Mouse (Mus musculus) liver, embryonic 14.5 days (tissue): ENCODE measurements around the gene Tmem151a. TPM values are rescaled to one million over a fixed set of nuclear protein-coding genes. Genes with fewer than 3 reads are reported as not detected.

Source experiments
- ATAC-seq: fragments of 200-750 bp; cut with Nextera tagmentation; 2 replicates; pipeline ENCODE4 v1.8.0; 2017; ENCODE audit warnings: moderate number of reproducible peaks, mild to moderate bottlenecking, moderate library complexity; ENCODE audit not compliant: insufficient read depth
- DNase-seq, 3 experiments: peaks; one replicate each; pipeline ENCODE4 v3.0.0-alpha.2; 2012 to 2013; ENCODE audit warnings: low read depth in 3 of 3, low spot score in 3 of 3
- H3K27ac ChIP-seq: fragments of 300-500 bp; sonication (generic); 2 replicates; pipeline ENCODE4 v1.5.1; 2014; ENCODE audit warnings: moderate library complexity, mild to moderate bottlenecking, control low read depth, inconsistent platforms
- H3K27me3 ChIP-seq: fragments of 300-500 bp; sonication (generic); 2 replicates; pipeline ENCODE4 v1.6.1; 2014; ENCODE audit warnings: mild to moderate bottlenecking, low read length, moderate library complexity; ENCODE audit not compliant: control insufficient read depth, insufficient read depth
- H3K36me3 ChIP-seq: fragments of 300-500 bp; sonication (generic); replicated peaks from 2 replicates; pipeline ENCODE4 v1.6.1; 2014; ENCODE audit warnings: low read depth; ENCODE audit not compliant: control insufficient read depth, insufficient read depth
- H3K4me1 ChIP-seq, 2 experiments: fragments of 200-500 bp in 1 of 2; fragments of 300-500 bp in 1 of 2; sonication (generic) in 1 of 2; replicated peaks; 2 replicates each; pipeline ENCODE4 v1.6.1; 2012 to 2014; ENCODE audit warnings: antibody characterized with exemption in 1 of 2, inconsistent platforms in 1 of 2, low read length in 1 of 2; ENCODE audit not compliant: control insufficient read depth in 2 of 2, insufficient read depth in 2 of 2
- H3K4me2 ChIP-seq: fragments of 300-500 bp; sonication (generic); 2 replicates; pipeline ENCODE4 v1.6.1; 2014; ENCODE audit warnings: low read depth, mild to moderate bottlenecking, control low read depth, moderate library complexity
- H3K4me3 ChIP-seq, 2 experiments: fragments of 200-500 bp in 1 of 2; fragments of 300-500 bp in 1 of 2; sonication (generic) in 1 of 2; 2 replicates each; pipeline ENCODE4 v1.5.1; 2012 to 2014; ENCODE audit warnings: low read depth in 2 of 2, low read length in 2 of 2, mild to moderate bottlenecking in 2 of 2, control low read depth in 1 of 2, inconsistent platforms in 1 of 2, moderate library complexity in 1 of 2; ENCODE audit not compliant: insufficient read depth in 1 of 2
- H3K9ac ChIP-seq: fragments of 300-500 bp; sonication (generic); replicated peaks from 2 replicates; pipeline ENCODE4 v1.6.1; 2014; ENCODE audit warnings: mild to moderate bottlenecking, control low read depth, moderate library complexity
- H3K9me3 ChIP-seq: fragments of 300-500 bp; sonication (generic); 2 replicates; pipeline ENCODE4 v1.6.1; 2016; ENCODE audit warnings: low read length, mixed read lengths; ENCODE audit not compliant: control insufficient read depth
- CTCF ChIP-seq: IDR thresholded peaks from 2 replicates; pipeline ENCODE4 v1.5.1; 2016; ENCODE audit warnings: antibody characterized with exemption, low read depth, control low read depth
- EP300 ChIP-seq: IDR thresholded peaks from 2 replicates; pipeline ENCODE4 v1.6.1; 2016; ENCODE audit warnings: antibody characterized with exemption, low read depth
- WGBS: fragments of 180-500 bp; shearing (Covaris S2); extraction: QIAGEN DNeasy Blood & Tissue Kit; methylation state at CpG from one replicate; pipeline ENCODE4 v1.1.7; 2014; ENCODE audit not compliant: insufficient replicate concordance; 5-methylcytosine and 5-hydroxymethylcytosine counted together
- polyA plus RNA-seq, 2 experiments: library from polyadenylated mRNA; depleted of rRNA in 1 of 2; stranded (reverse) in 1 of 2; unstranded in 1 of 2; fragments of >200 nt; fragmentation: Nextera tagmentation in 1 of 2; extraction: Ambion mirVana in 1 of 2; gene quantifications; 2 replicates each; pipeline versions ENCODE4 v1.2.1 to v1.2.3; 2012 to 2014

The Tmem151a gene
- polyA plus RNA-seq, 2 experiments, result 0.18 to 0.25 TPM

DNA sequence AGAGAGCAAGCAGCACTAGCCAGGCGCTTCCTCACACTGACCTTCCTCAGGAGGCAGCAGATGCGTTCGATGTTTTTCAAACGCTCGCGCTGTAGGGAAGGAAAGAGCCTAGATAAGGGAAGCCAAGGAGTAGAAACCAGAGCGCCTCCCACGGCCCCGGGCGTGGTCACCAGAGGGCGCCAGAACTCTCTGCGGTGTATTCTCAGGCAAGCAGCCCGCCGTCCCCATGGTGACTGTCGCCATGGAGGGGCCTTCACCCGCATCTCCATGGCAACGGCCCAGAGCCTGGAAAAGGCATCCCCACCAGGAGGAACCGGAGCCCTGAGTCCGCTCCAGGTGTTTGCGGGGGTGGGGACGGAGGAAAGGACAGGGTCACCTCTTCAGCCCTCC lies 8.9 kb upstream of the Tmem151a start:
- no peak overlapping the region for H3K4me3 ChIP-seq
- peaks cover 4 to 13% of the 10 kb centered on the region in 2 experiments for H3K4me1 ChIP-seq
- H3K9ac ChIP-seq, result no peak overlapping the region
- no peak overlapping the region for H3K4me2 ChIP-seq
- H3K27me3 ChIP-seq, result no peaks in the 10 kb centered on the region; the same call in none of the 2 replicates
- TF ChIP-seq EP300 (no peak), CTCF (peak; percentile 94)
- no peak overlapping the region for H3K27ac ChIP-seq
- ATAC-seq (peak; percentile 69), DNase-seq (peak; percentile 68 to 72 (median 69))
- WGBS, result under 1% methylated on average over 21 of the region's 21 CpGs
- H3K9me3 ChIP-seq, result no peaks in the 10 kb centered on the region
- H3K36me3 ChIP-seq, result no peaks in the 10 kb centered on the region

DNA sequence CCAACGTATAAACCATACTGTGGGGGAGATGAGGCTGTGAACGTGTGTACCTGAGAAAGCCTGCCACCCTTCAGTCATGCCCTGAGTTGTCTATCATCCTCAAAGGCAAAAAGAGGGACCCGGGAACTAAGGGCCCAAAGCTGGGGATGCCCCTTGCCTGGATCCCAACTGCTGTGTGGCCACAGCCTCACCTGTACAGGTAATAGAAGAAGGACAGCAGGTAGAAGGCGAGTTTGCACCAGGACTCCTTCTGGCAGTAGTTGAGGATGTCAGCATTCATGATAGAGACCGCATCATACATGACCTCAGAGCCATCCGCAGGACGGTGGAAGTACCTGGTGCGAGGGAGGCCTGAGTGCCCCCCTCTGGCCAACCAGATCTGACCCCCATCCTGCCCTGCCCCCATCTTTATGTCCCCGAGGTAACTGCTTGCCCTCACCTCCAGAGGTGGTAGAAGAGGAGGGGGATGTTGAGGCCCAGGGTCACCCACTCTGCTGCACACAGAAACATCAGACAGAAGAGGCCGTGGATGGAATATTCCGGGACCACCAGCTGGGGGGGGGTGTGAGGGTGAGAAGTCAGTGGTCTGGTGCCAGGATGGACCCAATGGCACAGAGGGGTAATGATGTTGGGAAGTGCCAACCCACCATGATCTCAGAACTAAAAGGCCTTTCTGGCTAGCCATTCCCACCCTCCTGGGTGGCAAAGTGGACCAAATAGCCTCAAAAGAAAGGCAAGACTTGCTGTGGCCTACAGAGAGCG lies 8.3 kb upstream of the Tmem151a start:
- DNase-seq, result no peak
- no peak for ATAC-seq
- Histone ChIP-seq H3K27me3 (no peaks in the 10 kb centered on the region; the same call in none of the 2 replicates), H3K4me3 (no peak overlapping the region), H3K27ac (no peak overlapping the region), H3K9me3 (no peaks in the 10 kb centered on the region), H3K9ac (no peak overlapping the region), H3K4me2 (no peak overlapping the region), H3K4me1 (peaks cover 7 to 17% of the 10 kb centered on the region in 2 experiments), H3K36me3 (no peaks in the 10 kb centered on the region)
- no peak for TF ChIP-seq CTCF
- 63% methylated on average over 12 of the region's 12 CpGs for WGBS

DNA sequence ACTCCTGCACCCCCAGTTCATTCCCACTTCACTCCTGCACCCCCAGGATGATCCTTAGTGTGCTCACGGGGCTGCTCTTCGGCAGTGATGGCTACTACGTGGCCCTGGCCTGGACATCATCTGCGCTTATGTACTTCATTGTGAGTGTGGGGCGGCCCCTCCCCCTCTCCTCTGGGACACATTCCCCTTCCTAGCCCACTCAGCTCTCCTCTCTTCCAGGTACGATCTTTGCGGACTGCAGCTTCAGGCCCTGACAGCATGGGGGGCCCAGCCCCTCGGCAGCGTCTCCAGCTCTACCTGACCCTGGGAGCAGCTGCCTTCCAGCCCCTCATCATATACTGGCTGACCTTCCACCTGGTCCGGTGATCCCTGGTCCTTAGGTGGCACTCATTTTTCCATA lies 6.8 kb upstream of the Tmem151a start:
- H3K4me2 ChIP-seq, result no peak overlapping the region
- 90% methylated on average over 10 of the region's 10 CpGs for WGBS
- DNase-seq (no peak), ATAC-seq (no peak)
- H3K36me3 ChIP-seq, result no peaks in the 10 kb centered on the region
- H3K9ac ChIP-seq, result no peak overlapping the region
- no peak overlapping the region for H3K4me3 ChIP-seq
- H3K27ac ChIP-seq, result no peak overlapping the region
- peaks cover 10 to 19% of the 10 kb centered on the region in 2 experiments for H3K4me1 ChIP-seq
- no peaks in the 10 kb centered on the region for H3K9me3 ChIP-seq
- no peak for TF ChIP-seq CTCF
- no peaks in the 10 kb centered on the region; the same call in 1 of the 2 replicates for H3K27me3 ChIP-seq

- peak overlapping the region; percentile 79 to 97; a peak in 3 of 4 replicates for H3K4me3 ChIP-seq
- H3K27me3 ChIP-seq, result peaks cover 22% of the 10 kb centered on the region
- no peaks in the 10 kb centered on the region for H3K9me3 ChIP-seq
- TF ChIP-seq CTCF (no peak), EP300 (no peak)
- no peak for ATAC-seq
- H3K36me3 ChIP-seq, result no peaks in the 10 kb centered on the region
- peaks cover 10 to 12% of the 10 kb centered on the region in 2 experiments for H3K4me1 ChIP-seq
- no peak overlapping the region for H3K9ac ChIP-seq
- peak overlapping the region; percentile 73 for H3K4me2 ChIP-seq
- WGBS, result 77% methylated on average over 4 of the region's 4 CpGs
- no peak for DNase-seq
- no peak overlapping the region for H3K27ac ChIP-seq
Measured at GRCm38 (mm10) chr19:5089324-5089723, 4.0 kb upstream of the Tmem151a start.

DNA sequence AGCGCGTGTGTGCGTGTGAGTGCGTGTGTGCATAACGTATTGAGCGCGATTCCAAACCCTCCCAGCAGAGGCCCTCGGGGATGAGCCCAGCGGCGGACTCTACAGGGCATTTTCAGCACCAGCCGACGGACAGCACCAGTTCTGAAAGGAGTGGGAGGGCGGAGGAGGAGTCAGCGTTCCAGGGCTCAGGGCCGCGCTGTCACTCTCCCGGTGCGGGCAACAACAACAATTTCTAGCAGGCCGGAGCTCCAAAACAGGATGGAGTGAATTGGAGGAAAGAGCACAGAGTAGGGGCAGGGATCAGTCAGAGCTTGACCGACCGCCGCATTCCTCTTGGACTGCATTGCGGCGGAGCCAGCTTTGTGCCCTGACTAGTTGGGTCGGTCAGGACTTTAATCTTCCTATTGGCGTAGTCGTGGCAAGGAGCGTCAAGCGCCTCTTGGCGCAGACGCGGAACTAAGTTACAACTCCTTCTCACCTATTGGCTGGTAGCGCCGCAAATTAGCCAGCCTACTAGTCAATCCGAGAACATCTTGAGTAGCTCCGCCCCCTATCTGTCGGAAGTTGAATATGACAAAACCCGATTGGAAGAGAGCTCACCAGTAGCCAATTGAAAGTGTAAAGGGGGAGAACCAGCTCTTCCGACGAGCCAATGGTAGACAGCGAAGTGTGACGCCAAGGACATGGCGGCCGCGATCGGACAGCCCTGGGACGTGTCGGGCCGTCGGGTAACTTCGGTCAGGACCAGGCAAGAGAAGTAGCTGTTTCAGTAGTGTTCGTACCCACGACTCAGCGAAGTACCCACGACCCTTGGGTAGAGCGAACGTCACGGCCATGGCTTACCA lies 2.8 kb upstream of the Tmem151a start, which contains the start of gene Yif1a:
Gene Yif1a, plus strand, starts transcription at position 655 of the 845 bp plus-strand sequence.
- Histone ChIP-seq H3K9me3 (no peaks in the 10 kb centered on the region), H3K9ac (peak within 1 kb of the TSS; percentile 76), H3K36me3 (no peaks in the 10 kb centered on the region), H3K27ac (peak within 1 kb of the TSS; percentile 77), H3K4me3 (peak within 1 kb of the TSS; percentile 79 to 97), H3K4me1 (peaks cover 10% of the 10 kb centered on the region in 2 experiments), H3K4me2 (peak within 1 kb of the TSS; percentile 73), H3K27me3 (peaks cover 34% of the 10 kb centered on the region)
- DNase-seq, result peak; percentile 98
- under 1% methylated on average over 58 of the region's 58 CpGs for WGBS
- ATAC-seq, result peak; percentile 90
- peak; percentile 78 for TF ChIP-seq CTCF
- TF ChIP-seq EP300, result no peak
